Mouse (Mus musculus): ENCODE results near the gene A930017K11Rik.

A930017K11Rik gene

DNA sequence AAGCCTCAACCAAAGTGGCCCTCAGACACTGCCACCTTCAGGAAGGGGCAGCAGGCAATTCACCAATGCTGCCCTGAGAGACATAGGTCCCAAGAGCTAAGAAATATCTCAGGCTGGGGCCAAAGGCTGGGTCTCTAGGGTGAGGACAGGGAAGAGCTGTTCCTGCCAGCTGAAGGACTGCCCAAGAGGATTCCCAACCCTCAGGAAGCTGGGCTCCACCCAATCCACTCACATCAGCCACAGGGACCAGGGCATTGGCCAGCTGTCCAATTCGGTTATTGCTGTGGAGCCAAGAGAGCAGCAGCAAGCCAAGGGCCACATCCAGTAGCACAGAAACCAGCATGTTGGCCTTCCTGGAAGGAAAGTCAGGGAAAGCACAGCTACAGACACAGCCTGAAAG, 17.8 kb downstream of the A930017K11Rik start:
- H3K27me3 ChIP-seq (ENCODE audit: insufficient read depth, low read length), result no peaks in the 10 kb centered on the region
- TF ChIP-seq NANOG (IDR thresholded peaks at IDR 0.05; ENCODE audit: borderline replicate concordance, low read length), result no peak
- TF ChIP-seq CTCF (conservative IDR thresholded peaks at IDR 0.05; ENCODE audit: low read length), result no peak
- no peak for TF ChIP-seq POU5F1 (IDR thresholded peaks at IDR 0.05; ENCODE audit: borderline replicate concordance, low read length)
- H3K4me1 ChIP-seq (replicated peaks; ENCODE audit: low read depth, low read length), result peaks cover 14% of the 10 kb centered on the region; the same call in 1 of the 2 replicates
- peaks cover 14% of the 10 kb centered on the region for H3K9me3 ChIP-seq (ENCODE audit: low read length)
- H3K36me3 ChIP-seq (ENCODE audit: insufficient read depth, low read length), result peaks cover 92% of the 10 kb centered on the region
- no peak overlapping the region for H3K4me3 ChIP-seq (replicated peaks; ENCODE audit: low read length)

- peaks cover 18% of the 10 kb centered on the region for H3K4me1 ChIP-seq (replicated peaks; ENCODE audit: low read depth, low read length)
- H3K4me3 ChIP-seq (replicated peaks; ENCODE audit: low read length), result no peak overlapping the region
- TF ChIP-seq NANOG (IDR thresholded peaks at IDR 0.05; ENCODE audit: borderline replicate concordance, low read length) (no peak), POU5F1 (IDR thresholded peaks at IDR 0.05; ENCODE audit: borderline replicate concordance, low read length) (no peak), CTCF (conservative IDR thresholded peaks at IDR 0.05; ENCODE audit: low read length) (no peak)
- H3K36me3 ChIP-seq (ENCODE audit: insufficient read depth, low read length), result peaks cover 57% of the 10 kb centered on the region
- no peaks in the 10 kb centered on the region for H3K9me3 ChIP-seq (ENCODE audit: low read length)
- H3K27me3 ChIP-seq (ENCODE audit: insufficient read depth, low read length), result no peaks in the 10 kb centered on the region
Observed at GRCm38 (mm10) chr17:25925348-25925747, 27.0 kb downstream of the A930017K11Rik start.

- peaks cover 32% of the 10 kb centered on the region for H3K4me1 ChIP-seq (replicated peaks; ENCODE audit: low read depth, low read length)
- no peak overlapping the region for H3K4me3 ChIP-seq (replicated peaks; ENCODE audit: low read length)
- no peaks in the 10 kb centered on the region for H3K27me3 ChIP-seq (ENCODE audit: insufficient read depth, low read length)
- TF ChIP-seq POU5F1 (IDR thresholded peaks at IDR 0.05; ENCODE audit: borderline replicate concordance, low read length) (no peak), NANOG (IDR thresholded peaks at IDR 0.05; ENCODE audit: borderline replicate concordance, low read length) (no peak), CTCF (conservative IDR thresholded peaks at IDR 0.05; ENCODE audit: low read length) (no peak)
- peaks cover 40% of the 10 kb centered on the region for H3K36me3 ChIP-seq (ENCODE audit: insufficient read depth, low read length)
- no peaks in the 10 kb centered on the region for H3K9me3 ChIP-seq (ENCODE audit: low read length)
Observed at GRCm38 (mm10) chr17:25922120-25922519, 30.2 kb downstream of the A930017K11Rik start.

- no peaks in the 10 kb centered on the region for H3K27me3 ChIP-seq (ENCODE audit: insufficient read depth, low read length)
- H3K9me3 ChIP-seq (ENCODE audit: low read length), result no peaks in the 10 kb centered on the region
- H3K4me1 ChIP-seq (replicated peaks; ENCODE audit: low read depth, low read length), result peaks cover 29% of the 10 kb centered on the region
- TF ChIP-seq POU5F1 (IDR thresholded peaks at IDR 0.05; ENCODE audit: borderline replicate concordance, low read length) (no peak), CTCF (conservative IDR thresholded peaks at IDR 0.05; ENCODE audit: low read length) (no peak), NANOG (IDR thresholded peaks at IDR 0.05; ENCODE audit: borderline replicate concordance, low read length) (no peak)
- H3K36me3 ChIP-seq (ENCODE audit: insufficient read depth, low read length), result peaks cover 30% of the 10 kb centered on the region
- peak overlapping the region; percentile 98 for H3K4me3 ChIP-seq (replicated peaks; ENCODE audit: low read length)
Observed at GRCm38 (mm10) chr17:25919786-25920642, 32.4 kb downstream of the A930017K11Rik start.

DNA sequence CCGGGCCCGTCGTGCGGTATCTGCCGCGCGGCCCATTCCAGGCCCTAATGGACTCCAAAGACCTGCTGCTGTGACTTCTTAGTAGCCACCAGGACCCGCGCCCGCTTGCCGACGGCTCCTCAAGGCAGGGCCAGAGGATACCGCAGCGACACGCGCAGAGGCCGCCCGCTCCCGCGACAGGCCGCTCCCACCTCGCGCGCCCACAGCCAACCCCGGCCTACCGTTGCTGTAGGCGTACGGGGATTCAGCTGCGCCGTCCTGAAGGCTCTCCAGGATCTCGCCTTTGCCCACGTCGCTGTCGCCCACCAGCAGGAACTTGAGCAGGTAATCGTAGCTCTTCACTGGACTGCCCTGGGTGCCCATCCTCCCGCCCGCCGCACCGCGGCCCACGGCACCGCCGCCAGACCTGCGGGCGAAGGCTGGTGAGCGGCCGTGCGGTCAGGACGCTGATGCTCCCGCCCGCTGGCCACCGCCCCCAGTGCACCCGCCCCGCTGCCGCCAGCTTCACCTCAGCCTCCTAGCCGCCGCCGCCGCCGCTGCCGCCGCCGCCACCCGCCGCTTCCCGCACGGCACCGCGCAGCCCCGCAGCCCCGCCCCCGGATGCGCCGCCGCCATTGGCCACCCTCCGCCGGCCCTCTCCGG, 33.1 kb downstream of the A930017K11Rik start, which contains the start of gene Rab40c:
Gene Rab40c (minus strand): TSS at position 584 of the 642 bp plus-strand sequence.
- Histone ChIP-seq H3K4me3 (replicated peaks; ENCODE audit: low read length) (peak within 1 kb of the TSS; percentile 98), H3K36me3 (ENCODE audit: insufficient read depth, low read length) (peaks cover 32% of the 10 kb centered on the region), H3K4me1 (replicated peaks; ENCODE audit: low read depth, low read length) (peaks cover 37% of the 10 kb centered on the region), H3K9me3 (ENCODE audit: low read length) (no peaks in the 10 kb centered on the region), H3K27me3 (ENCODE audit: insufficient read depth, low read length) (no peaks in the 10 kb centered on the region)
- no peak for TF ChIP-seq POU5F1 (IDR thresholded peaks at IDR 0.05; ENCODE audit: borderline replicate concordance, low read length)
- TF ChIP-seq NANOG (IDR thresholded peaks at IDR 0.05; ENCODE audit: borderline replicate concordance, low read length), result no peak
- no peak for TF ChIP-seq CTCF (conservative IDR thresholded peaks at IDR 0.05; ENCODE audit: low read length)

DNA sequence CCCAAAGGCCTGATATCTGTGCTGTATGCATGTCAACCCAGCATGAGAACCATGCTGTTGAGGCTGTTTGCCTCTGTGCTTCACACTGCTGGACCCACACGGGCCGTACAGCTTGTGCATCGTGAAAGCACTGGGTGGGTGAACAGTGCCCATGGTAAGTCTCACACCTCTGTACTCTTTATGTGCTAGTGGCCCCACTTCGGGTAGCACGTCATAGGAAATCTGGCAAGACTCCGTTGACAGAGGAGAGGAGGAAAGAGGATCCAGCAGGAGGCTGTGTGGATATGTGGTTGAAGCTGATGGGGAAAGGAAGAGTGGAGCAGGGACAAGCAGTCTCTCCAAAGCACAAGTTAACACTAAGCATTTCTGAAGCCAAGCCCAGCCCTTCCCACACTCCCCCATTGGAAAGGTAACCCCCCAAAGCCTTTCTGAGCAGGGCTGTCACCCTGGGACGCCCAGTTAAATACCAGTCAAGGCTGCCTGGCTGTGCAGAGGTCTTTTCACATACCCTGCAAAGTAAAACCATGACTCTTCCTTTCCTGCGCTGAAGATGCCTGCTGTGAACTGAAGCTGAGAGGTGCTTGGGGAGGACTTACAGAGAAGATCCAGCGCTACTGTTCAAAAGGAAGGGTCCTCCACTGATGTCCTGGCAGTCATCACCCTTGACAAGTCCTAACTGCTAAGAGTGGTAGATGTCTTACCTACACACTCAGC, 34.2 kb downstream of the A930017K11Rik start:
- Histone ChIP-seq H3K4me1 (replicated peaks; ENCODE audit: low read depth, low read length) (peaks cover 48% of the 10 kb centered on the region), H3K27me3 (ENCODE audit: insufficient read depth, low read length) (no peaks in the 10 kb centered on the region), H3K36me3 (ENCODE audit: insufficient read depth, low read length) (peaks cover 38% of the 10 kb centered on the region), H3K4me3 (replicated peaks; ENCODE audit: low read length) (peak overlapping the region; percentile 98), H3K9me3 (ENCODE audit: low read length) (no peaks in the 10 kb centered on the region)
- no peak for TF ChIP-seq POU5F1 (IDR thresholded peaks at IDR 0.05; ENCODE audit: borderline replicate concordance, low read length)
- no peak for TF ChIP-seq CTCF (conservative IDR thresholded peaks at IDR 0.05; ENCODE audit: low read length)
- no peak for TF ChIP-seq NANOG (IDR thresholded peaks at IDR 0.05; ENCODE audit: borderline replicate concordance, low read length)

DNA sequence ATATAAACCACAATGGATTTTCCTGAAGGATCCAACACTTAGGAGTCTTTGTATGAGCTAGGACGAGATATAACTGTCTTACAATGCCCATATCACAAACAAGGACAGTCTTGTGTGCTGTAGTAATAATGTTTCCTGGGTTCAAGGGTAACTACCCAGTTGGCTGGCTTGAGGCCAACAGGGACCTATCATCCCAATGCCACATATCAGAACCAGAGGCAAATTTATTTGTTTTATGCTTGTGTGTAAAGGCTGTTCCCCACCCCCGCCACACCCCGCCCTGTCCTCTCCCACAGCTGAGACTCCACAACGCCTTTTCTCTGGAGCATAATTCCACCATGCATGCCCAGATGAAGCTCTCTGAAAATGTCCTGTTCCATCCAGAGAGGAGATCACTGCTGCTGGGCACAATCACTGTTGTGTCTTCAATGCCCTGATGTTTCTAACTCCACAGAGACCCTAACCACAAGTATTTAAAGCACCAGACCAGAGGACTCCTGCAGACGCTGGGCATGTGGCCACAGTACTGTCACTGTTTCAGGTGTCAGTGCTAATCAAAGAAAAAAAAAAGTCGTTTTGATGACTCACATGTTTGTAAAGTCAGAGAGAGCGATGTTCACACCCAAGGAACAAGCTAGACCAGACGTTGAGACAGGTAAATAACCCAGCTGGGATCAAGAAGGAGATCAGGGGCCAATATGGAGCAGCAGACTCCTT, 35.3 kb downstream of the A930017K11Rik start:
- H3K36me3 ChIP-seq (ENCODE audit: insufficient read depth, low read length), result peaks cover 45% of the 10 kb centered on the region
- H3K4me1 ChIP-seq (replicated peaks; ENCODE audit: low read depth, low read length), result peaks cover 55% of the 10 kb centered on the region
- no peaks in the 10 kb centered on the region for H3K9me3 ChIP-seq (ENCODE audit: low read length)
- no peaks in the 10 kb centered on the region for H3K27me3 ChIP-seq (ENCODE audit: insufficient read depth, low read length)
- no peak overlapping the region for H3K4me3 ChIP-seq (replicated peaks; ENCODE audit: low read length)
- TF ChIP-seq CTCF (conservative IDR thresholded peaks at IDR 0.05; ENCODE audit: low read length) (no peak), POU5F1 (IDR thresholded peaks at IDR 0.05; ENCODE audit: borderline replicate concordance, low read length) (no peak)

Data from E14TG2a.4 (cell line).